Mouse (Mus musculus): ENCODE measurements at regions not wholly inside any gene's neighbourhood (a gene's known extent, or its start where the extent isn't known, plus 50 kb on each side); places are given as distances from the start of the nearest gene placed in this dataset.

GRCm38 (mm10) chr12:45659612-45660011, 585.1 kb upstream of the Stxbp6 start:
- H3K36me3 ChIP-seq, result no peaks in the 10 kb centered on the region
- ATAC-seq (ENCODE audit: low FRiP score), result no peak
- no peaks in the 10 kb centered on the region for H3K9me3 ChIP-seq (replicated peaks)
- H3K4me3 ChIP-seq (replicated peaks), result no peak overlapping the region
- no peak overlapping the region for H3K4me2 ChIP-seq
- H3K9ac ChIP-seq (replicated peaks), result no peak overlapping the region
- no peaks in the 10 kb centered on the region for H3K27me3 ChIP-seq (replicated peaks)
- no peaks in the 10 kb centered on the region for H3K4me1 ChIP-seq
- H3K27ac ChIP-seq (replicated peaks), result no peak overlapping the region

GRCm38 (mm10) chr12:45656574-45656973, 582.1 kb upstream of the Stxbp6 start:
- no peaks in the 10 kb centered on the region for H3K4me1 ChIP-seq
- no peaks in the 10 kb centered on the region for H3K27me3 ChIP-seq (replicated peaks)
- no peak for ATAC-seq (ENCODE audit: low FRiP score)
- no peak overlapping the region for H3K4me3 ChIP-seq (replicated peaks)
- no peaks in the 10 kb centered on the region for H3K9me3 ChIP-seq (replicated peaks)
- H3K27ac ChIP-seq (replicated peaks), result no peak overlapping the region
- no peaks in the 10 kb centered on the region for H3K36me3 ChIP-seq
- H3K4me2 ChIP-seq, result no peak overlapping the region
- WGBS, result 87% methylated on average over 2 of the region's 2 CpGs
- no peak overlapping the region for H3K9ac ChIP-seq (replicated peaks)

GRCm38 (mm10) chr12:45648654-45649053, 574.1 kb upstream of the Stxbp6 start:
- 61% methylated on average over 4 of the region's 4 CpGs for WGBS
- H3K4me1 ChIP-seq, result no peaks in the 10 kb centered on the region
- H3K36me3 ChIP-seq, result no peaks in the 10 kb centered on the region
- ATAC-seq (ENCODE audit: low FRiP score), result no peak
- no peaks in the 10 kb centered on the region for H3K27me3 ChIP-seq (replicated peaks)
- no peak overlapping the region for H3K9ac ChIP-seq (replicated peaks)
- no peak overlapping the region for H3K4me3 ChIP-seq (replicated peaks)
- no peak overlapping the region for H3K27ac ChIP-seq (replicated peaks)
- H3K4me2 ChIP-seq, result no peak overlapping the region
- H3K9me3 ChIP-seq (replicated peaks), result no peaks in the 10 kb centered on the region

GRCm38 (mm10) chr12:45644180-45644579, 569.7 kb upstream of the Stxbp6 start:
- ATAC-seq (ENCODE audit: low FRiP score), result no peak
- 87% methylated on average over 2 of the region's 2 CpGs for WGBS

DNA sequence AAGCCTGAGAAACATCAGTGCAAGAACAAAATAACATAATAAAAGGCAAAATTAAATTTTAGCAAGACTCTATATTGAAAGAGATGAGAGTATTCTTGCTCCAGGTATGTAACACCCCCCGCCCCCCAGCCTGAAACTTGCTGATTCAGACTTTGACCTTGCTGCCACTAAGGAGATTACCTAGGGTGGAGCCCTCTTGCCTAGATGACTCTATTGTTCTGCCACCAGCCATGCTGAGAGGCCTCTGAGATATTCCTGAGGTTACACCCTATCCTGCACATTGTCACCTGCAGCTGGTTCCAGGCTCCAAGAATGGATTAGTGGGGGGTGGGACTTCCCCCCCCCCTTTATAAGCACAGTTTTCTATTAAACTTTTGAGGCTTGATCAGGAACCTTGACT, 548.3 kb upstream of the Stxbp6 start:
- Histone ChIP-seq H3K4me3 (replicated peaks) (no peak overlapping the region), H3K4me1 (no peaks in the 10 kb centered on the region), H3K9ac (replicated peaks) (no peak overlapping the region), H3K4me2 (no peak overlapping the region), H3K36me3 (no peaks in the 10 kb centered on the region), H3K27me3 (replicated peaks) (no peaks in the 10 kb centered on the region), H3K9me3 (replicated peaks) (no peaks in the 10 kb centered on the region), H3K27ac (replicated peaks) (no peak overlapping the region)
- no peak for ATAC-seq (ENCODE audit: low FRiP score)
- WGBS, result 84% methylated on average over 1 of the region's 1 CpGs

More at GRCm38 (mm10) chr12:45644180-45644579, 569.7 kb upstream of the Stxbp6 start:
- no peak overlapping the region for H3K4me3 ChIP-seq (replicated peaks)
- no peaks in the 10 kb centered on the region for H3K4me1 ChIP-seq
- H3K9ac ChIP-seq (replicated peaks), result no peak overlapping the region
- H3K9me3 ChIP-seq (replicated peaks), result no peaks in the 10 kb centered on the region
- no peaks in the 10 kb centered on the region for H3K36me3 ChIP-seq
- H3K27ac ChIP-seq (replicated peaks), result no peak overlapping the region
- H3K27me3 ChIP-seq (replicated peaks), result no peaks in the 10 kb centered on the region
- H3K4me2 ChIP-seq, result no peak overlapping the region

DNA sequence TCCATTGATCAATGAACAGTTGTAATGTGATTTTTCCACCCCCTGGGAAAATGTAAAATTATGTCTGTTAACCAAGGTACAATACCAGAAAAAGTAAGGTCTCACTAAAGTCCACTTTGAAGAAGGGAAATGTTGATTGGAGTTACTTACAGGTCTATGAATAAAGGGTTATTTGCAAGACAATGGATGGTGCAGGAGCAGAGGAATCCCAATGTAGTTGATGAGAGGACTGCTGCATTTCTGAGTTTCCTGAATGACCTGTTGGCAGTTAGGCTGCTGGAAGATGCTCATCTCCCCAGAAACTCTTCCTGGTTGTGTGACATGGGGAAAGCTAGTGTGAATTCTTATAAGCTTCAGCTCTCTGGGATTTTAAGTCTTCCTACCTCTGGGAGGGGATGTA, 545.5 kb upstream of the Stxbp6 start:
- H3K4me3 ChIP-seq (replicated peaks), result no peak overlapping the region
- no peaks in the 10 kb centered on the region for H3K4me1 ChIP-seq
- H3K27me3 ChIP-seq (replicated peaks), result no peaks in the 10 kb centered on the region
- no peak overlapping the region for H3K4me2 ChIP-seq
- no peak overlapping the region for H3K27ac ChIP-seq (replicated peaks)
- ATAC-seq (ENCODE audit: low FRiP score), result no peak
- no peaks in the 10 kb centered on the region for H3K9me3 ChIP-seq (replicated peaks)
- H3K36me3 ChIP-seq, result no peaks in the 10 kb centered on the region
- H3K9ac ChIP-seq (replicated peaks), result no peak overlapping the region

GRCm38 (mm10) chr12:45614509-45615150, 540.1 kb upstream of the Stxbp6 start:
- Histone ChIP-seq H3K9me3 (replicated peaks) (no peaks in the 10 kb centered on the region), H3K36me3 (no peaks in the 10 kb centered on the region), H3K4me3 (replicated peaks) (no peak overlapping the region), H3K4me2 (no peak overlapping the region), H3K9ac (replicated peaks) (no peak overlapping the region), H3K4me1 (no peaks in the 10 kb centered on the region), H3K27me3 (replicated peaks) (no peaks in the 10 kb centered on the region), H3K27ac (replicated peaks) (no peak overlapping the region)
- 8% methylated on average over 1 of the region's 1 CpGs for WGBS
- no peak for ATAC-seq (ENCODE audit: low FRiP score)

GRCm38 (mm10) chr12:45614074-45614473, 539.6 kb upstream of the Stxbp6 start:
- Histone ChIP-seq H3K27ac (replicated peaks) (no peak overlapping the region), H3K36me3 (no peaks in the 10 kb centered on the region), H3K9ac (replicated peaks) (no peak overlapping the region), H3K4me3 (replicated peaks) (no peak overlapping the region), H3K27me3 (replicated peaks) (no peaks in the 10 kb centered on the region), H3K9me3 (replicated peaks) (no peaks in the 10 kb centered on the region), H3K4me1 (no peaks in the 10 kb centered on the region), H3K4me2 (no peak overlapping the region)
- no peak for ATAC-seq (ENCODE audit: low FRiP score)

- no peak overlapping the region for H3K27ac ChIP-seq (replicated peaks)
- H3K4me3 ChIP-seq (replicated peaks), result no peak overlapping the region
- H3K27me3 ChIP-seq (replicated peaks), result no peaks in the 10 kb centered on the region
- H3K9ac ChIP-seq (replicated peaks), result no peak overlapping the region
- 54% methylated on average over 3 of the region's 3 CpGs for WGBS
- H3K4me1 ChIP-seq, result peaks cover 6% of the 10 kb centered on the region
- H3K9me3 ChIP-seq (replicated peaks), result no peaks in the 10 kb centered on the region
- no peak for ATAC-seq (ENCODE audit: low FRiP score)
- no peak overlapping the region for H3K4me2 ChIP-seq
- H3K36me3 ChIP-seq, result no peaks in the 10 kb centered on the region
Observed at GRCm38 (mm10) chr12:45599443-45599842, 524.9 kb upstream of the Stxbp6 start.

DNA sequence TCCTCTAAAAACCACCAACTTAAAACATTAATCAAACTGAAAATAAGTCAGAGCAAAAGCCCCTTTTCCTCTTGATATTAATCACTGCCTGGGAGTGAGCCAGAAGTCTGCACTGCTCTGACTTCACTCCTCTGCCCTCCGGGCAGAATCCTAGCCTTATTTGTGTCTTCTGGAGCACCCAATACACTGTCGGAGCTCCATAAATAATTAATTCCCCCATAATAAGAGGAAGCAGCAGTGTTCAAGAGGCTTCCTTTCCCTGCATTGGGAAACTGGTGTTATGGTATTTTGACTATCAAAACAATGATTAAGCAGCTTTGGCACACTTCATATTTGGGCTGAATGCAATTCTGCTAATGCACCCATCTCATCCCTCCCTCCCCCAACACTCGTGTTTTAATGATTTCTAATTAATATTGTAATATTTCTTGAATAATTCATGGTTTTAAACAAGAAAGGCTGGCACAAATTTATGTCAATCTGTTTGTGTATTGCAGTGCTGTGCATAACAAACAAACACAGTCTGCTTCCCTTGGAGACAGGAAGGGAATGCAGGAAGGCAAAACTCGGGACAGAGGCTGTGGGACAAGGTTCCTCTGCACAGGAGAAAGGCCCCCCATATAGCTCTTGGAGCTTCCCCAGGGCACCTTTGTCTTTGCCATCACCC, 523.5 kb upstream of the Stxbp6 start:
- no peaks in the 10 kb centered on the region for H3K36me3 ChIP-seq
- no peak overlapping the region; the same call in 1 of the 2 replicates for H3K27ac ChIP-seq (replicated peaks)
- ATAC-seq (ENCODE audit: low FRiP score), result peak; percentile 54
- H3K4me3 ChIP-seq (replicated peaks), result no peak overlapping the region
- WGBS, result 30% methylated on average over 4 of the region's 4 CpGs
- peaks cover 6% of the 10 kb centered on the region for H3K4me1 ChIP-seq
- no peaks in the 10 kb centered on the region for H3K9me3 ChIP-seq (replicated peaks)
- no peak overlapping the region for H3K4me2 ChIP-seq
- H3K27me3 ChIP-seq (replicated peaks), result no peaks in the 10 kb centered on the region
- H3K9ac ChIP-seq (replicated peaks), result no peak overlapping the region

DNA sequence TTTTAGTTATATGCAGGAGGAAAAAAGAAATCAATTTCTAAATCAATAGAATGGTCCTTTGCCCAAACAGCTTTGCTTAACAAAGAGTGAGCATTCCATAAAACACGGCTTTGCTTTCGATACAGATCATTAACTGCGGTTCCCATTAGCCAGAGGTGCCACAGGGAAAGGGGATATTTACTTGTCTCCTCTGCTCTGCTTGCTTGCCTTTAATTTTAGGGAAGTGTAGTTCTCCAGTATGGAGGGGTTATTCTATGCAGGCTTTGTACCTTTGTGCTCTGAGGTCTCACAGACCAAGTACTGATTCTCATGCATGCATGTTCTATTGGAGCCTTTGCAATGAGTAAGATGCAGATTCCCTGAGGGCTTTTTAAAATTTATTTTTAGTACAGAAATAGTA, 520.2 kb upstream of the Stxbp6 start:
- Histone ChIP-seq H3K27ac (replicated peaks) (peak overlapping the region; percentile 59), H3K4me1 (peaks cover 6% of the 10 kb centered on the region), H3K9ac (replicated peaks) (no peak overlapping the region), H3K27me3 (replicated peaks) (no peaks in the 10 kb centered on the region), H3K36me3 (no peaks in the 10 kb centered on the region), H3K9me3 (replicated peaks) (no peaks in the 10 kb centered on the region), H3K4me3 (replicated peaks) (no peak overlapping the region), H3K4me2 (no peak overlapping the region)
- peak; percentile 67; the same call in 1 of the 2 replicates for ATAC-seq (ENCODE audit: low FRiP score)
- 37% methylated on average over 3 of the region's 3 CpGs for WGBS

DNA sequence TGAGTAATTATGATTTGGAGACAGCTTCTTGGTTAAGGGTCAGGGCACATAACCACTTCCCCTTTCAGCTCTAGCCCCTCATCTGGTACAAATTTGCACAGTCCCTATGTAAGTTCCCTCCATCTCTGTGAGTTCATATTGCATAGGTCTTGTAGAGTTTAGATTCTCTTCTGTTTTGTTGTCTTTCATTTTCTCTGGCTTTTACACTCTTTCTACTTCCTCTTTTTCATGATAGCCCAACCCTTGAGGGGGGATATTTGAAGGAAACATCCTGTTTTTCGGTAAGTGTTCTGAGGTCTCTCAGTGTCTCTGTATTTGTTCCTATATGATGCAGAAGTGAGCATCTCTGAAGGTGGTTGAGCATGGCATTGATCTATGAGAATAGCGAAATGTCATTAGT, 515.7 kb upstream of the Stxbp6 start:
- H3K4me1 ChIP-seq, result no peaks in the 10 kb centered on the region
- WGBS, result 91% methylated on average over 2 of the region's 2 CpGs
- H3K27me3 ChIP-seq (replicated peaks), result no peaks in the 10 kb centered on the region
- ATAC-seq (ENCODE audit: low FRiP score), result no peak
- no peaks in the 10 kb centered on the region for H3K9me3 ChIP-seq (replicated peaks)
- H3K27ac ChIP-seq (replicated peaks), result no peak overlapping the region
- H3K4me2 ChIP-seq, result no peak overlapping the region
- H3K4me3 ChIP-seq (replicated peaks), result no peak overlapping the region
- no peak overlapping the region for H3K9ac ChIP-seq (replicated peaks)
- no peaks in the 10 kb centered on the region for H3K36me3 ChIP-seq
